Mouse (Mus musculus) heart, embryonic 12.5 days (tissue): ENCODE measurements around the gene Ralgapb. TPM values are rescaled to one million over a fixed set of nuclear protein-coding genes. Genes with fewer than 3 reads are reported as not detected.
A peak's percentile ranks its signal among the peaks of the same experiment; 100 is the strongest.

ENCODE experiments used
- ATAC-seq: fragments of 200-750 bp; cut with Nextera tagmentation; 2 replicates; pipeline ENCODE4 v1.8.0; 2017; ENCODE audit warnings: moderate TSS enrichment, moderate library complexity; ENCODE audit not compliant: insufficient number of reproducible peaks, low FRiP score
- H3K27ac ChIP-seq: fragments of 300-500 bp; sonication (generic); 2 replicates; pipeline ENCODE4 v1.5.1; 2016; ENCODE audit warnings: mild to moderate bottlenecking, moderate library complexity; ENCODE audit not compliant: poor library complexity, severe bottlenecking
- H3K27me3 ChIP-seq: fragments of 300-500 bp; sonication (generic); replicated peaks from 2 replicates; pipeline ENCODE4 v1.6.1; 2016; ENCODE audit warnings: mild to moderate bottlenecking, moderate library complexity
- H3K36me3 ChIP-seq: fragments of 300-500 bp; sonication (generic); 2 replicates; pipeline ENCODE4 v1.6.1; 2016; ENCODE audit warnings: mild to moderate bottlenecking, moderate library complexity
- H3K4me1 ChIP-seq: fragments of 300-500 bp; sonication (generic); replicated peaks from 2 replicates; pipeline ENCODE4 v1.6.1; 2016; ENCODE audit warnings: mild to moderate bottlenecking
- H3K4me2 ChIP-seq: fragments of 300-500 bp; sonication (generic); 2 replicates; pipeline ENCODE4 v1.6.1; 2016; ENCODE audit warnings: mild to moderate bottlenecking, moderate library complexity
- H3K4me3 ChIP-seq: fragments of 300-500 bp; sonication (generic); 2 replicates; pipeline ENCODE4 v1.5.1; 2016; ENCODE audit warnings: mild to moderate bottlenecking
- H3K9ac ChIP-seq: fragments of 300-500 bp; sonication (generic); 2 replicates; pipeline ENCODE4 v1.6.1; 2016; ENCODE audit warnings: mild to moderate bottlenecking, moderate library complexity
- H3K9me3 ChIP-seq: fragments of 300-500 bp; sonication (generic); replicated peaks from 2 replicates; pipeline ENCODE4 v1.6.1; 2016; ENCODE audit warnings: mild to moderate bottlenecking, moderate library complexity
- WGBS: fragments of 180-500 bp; shearing (Covaris S2); methylation state at CpG from one replicate; pipeline ENCODE4 v1.1.7; 2016; 5-methylcytosine and 5-hydroxymethylcytosine counted together
- polyA plus RNA-seq: library from polyadenylated mRNA; unstranded; fragments of >200 nt; fragmentation: Nextera tagmentation; extraction: Ambion mirVana; gene quantifications from 2 replicates; pipeline ENCODE4 v1.2.1, GENCODE M21; 2016

The Ralgapb gene
- polyA plus RNA-seq = 12.8 and 15.8 TPM in 2 replicates

- peaks cover 27% of the 10 kb centered on the region for H3K4me1 ChIP-seq
- peak within 1 kb of the TSS; percentile 96 for H3K9ac ChIP-seq
- peak; percentile 92 for ATAC-seq
- no peaks in the 10 kb centered on the region for H3K27me3 ChIP-seq
- peak within 1 kb of the TSS; percentile 83 for H3K27ac ChIP-seq
- WGBS = under 1% methylated on average over 45 of the region's 46 CpGs
- no peaks in the 10 kb centered on the region for H3K36me3 ChIP-seq
- peak within 1 kb of the TSS; percentile 99 for H3K4me3 ChIP-seq
- H3K9me3 ChIP-seq = no peaks in the 10 kb centered on the region
- peak within 1 kb of the TSS; percentile 97 for H3K4me2 ChIP-seq
These were observed at the start of gene Ralgapb for GRCm38 (mm10) chr2:158409595-158410021. Ralgapb (plus strand) TSS chr2:158409848.

GRCm38 (mm10) chr2:158360873-158361677 lies 48.6 kb upstream of the Ralgapb start:
- WGBS = under 1% methylated on average over 41 of the region's 41 CpGs
- 0 out of 2 replicates have a peak, but pooled peaks cover 4% of the 10 kb centered on the region for H3K27me3 ChIP-seq
- H3K27ac ChIP-seq = peak overlapping the region; percentile 64; the same call in 1 of the 2 replicates
- H3K4me1 ChIP-seq = peaks cover 27% of the 10 kb centered on the region
- peak; percentile 85 for ATAC-seq
- peak overlapping the region; percentile 94 for H3K9ac ChIP-seq
- H3K36me3 ChIP-seq = peaks cover 45% of the 10 kb centered on the region
- peak overlapping the region; percentile 86 for H3K4me3 ChIP-seq
- peak overlapping the region; percentile 91 for H3K4me2 ChIP-seq
- H3K9me3 ChIP-seq = no peaks in the 10 kb centered on the region

DNA sequence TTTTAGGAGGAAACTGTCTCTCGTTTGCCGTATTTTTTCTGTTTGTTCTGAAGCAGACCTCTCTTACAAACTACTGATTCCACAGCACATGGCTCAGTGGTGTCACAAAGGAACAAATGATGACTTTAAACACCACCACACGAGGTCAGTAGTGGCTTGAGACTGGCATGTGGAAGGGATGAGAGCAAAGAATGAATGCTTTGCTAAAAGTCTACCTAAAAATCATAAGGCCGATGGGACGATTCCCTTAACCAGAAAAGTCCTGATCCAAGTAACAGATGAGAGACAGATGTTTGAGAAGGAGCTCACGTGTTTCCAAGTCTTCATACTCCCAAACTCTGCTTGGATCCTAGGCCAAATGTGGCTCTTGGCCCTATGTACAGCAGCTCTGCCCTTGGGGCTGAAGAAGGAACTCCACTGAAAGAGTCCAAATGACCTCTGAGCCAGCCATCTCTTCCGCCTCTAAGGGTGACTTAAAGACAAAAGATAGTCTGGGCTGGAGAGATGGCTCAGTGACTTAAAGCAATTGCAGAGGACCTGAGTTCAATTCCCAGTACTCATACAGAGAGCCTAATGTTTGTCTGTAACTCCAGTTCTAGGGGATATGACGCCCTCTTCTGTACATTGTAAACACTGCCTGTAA lies 47.8 kb upstream of the Ralgapb start:
- peak; percentile 54; the same call in 1 of the 2 replicates for ATAC-seq
- H3K36me3 ChIP-seq = peaks cover 37% of the 10 kb centered on the region
- WGBS = 39% methylated on average over 8 of the region's 8 CpGs

GRCm38 (mm10) chr2:158364175-158364574 lies 45.5 kb upstream of the Ralgapb start:
- WGBS = 78% methylated on average over 4 of the region's 4 CpGs
- Histone ChIP-seq H3K4me2 (no peak overlapping the region), H3K4me1 (peaks cover 16% of the 10 kb centered on the region), H3K27ac (no peak overlapping the region), H3K9ac (no peak overlapping the region), H3K4me3 (no peak overlapping the region), H3K36me3 (peaks cover 14% of the 10 kb centered on the region), H3K9me3 (no peaks in the 10 kb centered on the region), H3K27me3 (0 out of 2 replicates have a peak, but pooled peaks cover 4% of the 10 kb centered on the region)
- ATAC-seq = no peak

More for the DNA sequence above, 47.8 kb upstream of the Ralgapb start:
- H3K4me3 ChIP-seq = peak overlapping the region; percentile 86; the same call in 1 of the 2 replicates
- no peak overlapping the region for H3K9ac ChIP-seq
- H3K27ac ChIP-seq = no peak overlapping the region
- H3K4me1 ChIP-seq = peaks cover 27% of the 10 kb centered on the region
- H3K27me3 ChIP-seq = 0 out of 2 replicates have a peak, but pooled peaks cover 4% of the 10 kb centered on the region
- H3K4me2 ChIP-seq = peak overlapping the region; percentile 91
- no peaks in the 10 kb centered on the region for H3K9me3 ChIP-seq

DNA sequence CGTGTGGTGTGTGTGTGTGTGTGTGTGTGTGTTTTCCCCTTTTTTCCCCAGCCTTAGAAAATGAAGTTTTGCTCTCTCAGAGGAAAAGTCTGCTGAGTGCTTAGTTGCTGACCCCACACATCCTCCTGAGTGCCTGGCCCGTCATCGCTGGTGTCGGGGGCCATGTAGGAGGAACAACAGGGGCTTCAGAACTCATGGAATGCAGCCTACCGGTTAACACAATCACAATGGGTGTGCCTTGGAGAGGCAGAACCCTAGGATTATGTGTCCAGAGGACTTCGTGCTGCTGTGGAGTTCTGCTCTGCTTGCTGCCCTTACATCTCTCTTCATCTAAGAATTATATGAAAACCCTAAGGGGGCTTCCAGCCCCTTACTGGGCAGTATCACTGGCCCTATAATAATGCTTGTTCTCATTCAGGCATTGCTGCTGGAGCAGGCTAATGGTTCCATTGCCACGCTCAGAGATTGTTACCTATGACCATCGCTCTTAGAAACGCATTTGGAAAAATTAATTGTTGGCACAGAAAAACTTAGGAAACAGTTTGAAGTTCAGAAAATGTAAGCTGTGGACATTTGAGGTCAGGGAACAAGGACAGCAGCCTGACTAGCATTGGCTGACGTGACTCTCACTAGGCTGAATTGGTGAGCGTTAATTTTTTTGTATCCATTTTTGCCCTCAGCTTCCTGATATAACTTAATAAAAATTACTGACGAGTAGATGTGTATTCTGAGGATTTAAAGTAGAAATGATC lies 44.4 kb upstream of the Ralgapb start:
- ATAC-seq = no peak
- 0 out of 2 replicates have a peak, but pooled peaks cover 4% of the 10 kb centered on the region for H3K27me3 ChIP-seq
- H3K9ac ChIP-seq = no peak overlapping the region
- no peak overlapping the region for H3K27ac ChIP-seq
- no peaks in the 10 kb centered on the region for H3K9me3 ChIP-seq
- peaks cover 5% of the 10 kb centered on the region for H3K4me1 ChIP-seq
- H3K4me3 ChIP-seq = no peak overlapping the region
- H3K36me3 ChIP-seq = peaks cover 3% of the 10 kb centered on the region
- 72% methylated on average over 12 of the region's 12 CpGs for WGBS
- no peak overlapping the region for H3K4me2 ChIP-seq

GRCm38 (mm10) chr2:158367654-158368053 lies 42.0 kb upstream of the Ralgapb start:
- no peak overlapping the region for H3K4me2 ChIP-seq
- H3K4me3 ChIP-seq = no peak overlapping the region
- no peak overlapping the region for H3K27ac ChIP-seq
- 60% methylated on average over 5 of the region's 5 CpGs for WGBS
- no peaks in the 10 kb centered on the region for H3K4me1 ChIP-seq
- H3K9me3 ChIP-seq = no peaks in the 10 kb centered on the region
- H3K27me3 ChIP-seq = 0 out of 2 replicates have a peak, but pooled peaks cover 6% of the 10 kb centered on the region
- H3K36me3 ChIP-seq = no peaks in the 10 kb centered on the region
- no peak overlapping the region for H3K9ac ChIP-seq
- no peak for ATAC-seq

DNA sequence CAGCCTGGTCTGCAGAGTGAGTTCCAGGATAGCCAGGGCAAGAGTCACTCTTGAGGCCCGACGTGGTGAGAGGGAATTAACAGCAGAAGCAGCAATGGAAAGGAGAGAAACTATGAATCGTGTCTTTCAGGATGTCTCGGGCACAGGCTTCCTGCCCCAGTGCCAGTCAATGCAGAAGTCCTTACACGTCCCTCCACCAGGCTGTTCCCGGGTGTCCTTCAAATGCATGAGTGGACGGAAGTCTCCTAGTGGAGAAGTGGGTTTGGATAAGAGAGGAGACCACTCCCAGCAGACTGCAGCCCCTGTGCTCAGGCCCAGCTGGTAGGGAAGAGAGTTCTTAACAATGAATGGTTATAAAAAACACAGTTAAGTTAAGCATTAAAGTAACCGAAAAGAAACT lies 41.3 kb upstream of the Ralgapb start:
- ATAC-seq = no peak
- Histone ChIP-seq H3K9ac (no peak overlapping the region), H3K9me3 (no peaks in the 10 kb centered on the region), H3K36me3 (no peaks in the 10 kb centered on the region), H3K4me3 (no peak overlapping the region), H3K27ac (no peak overlapping the region), H3K27me3 (peaks cover 5% of the 10 kb centered on the region), H3K4me1 (no peaks in the 10 kb centered on the region), H3K4me2 (no peak overlapping the region)
- WGBS = 80% methylated on average over 8 of the region's 8 CpGs

DNA sequence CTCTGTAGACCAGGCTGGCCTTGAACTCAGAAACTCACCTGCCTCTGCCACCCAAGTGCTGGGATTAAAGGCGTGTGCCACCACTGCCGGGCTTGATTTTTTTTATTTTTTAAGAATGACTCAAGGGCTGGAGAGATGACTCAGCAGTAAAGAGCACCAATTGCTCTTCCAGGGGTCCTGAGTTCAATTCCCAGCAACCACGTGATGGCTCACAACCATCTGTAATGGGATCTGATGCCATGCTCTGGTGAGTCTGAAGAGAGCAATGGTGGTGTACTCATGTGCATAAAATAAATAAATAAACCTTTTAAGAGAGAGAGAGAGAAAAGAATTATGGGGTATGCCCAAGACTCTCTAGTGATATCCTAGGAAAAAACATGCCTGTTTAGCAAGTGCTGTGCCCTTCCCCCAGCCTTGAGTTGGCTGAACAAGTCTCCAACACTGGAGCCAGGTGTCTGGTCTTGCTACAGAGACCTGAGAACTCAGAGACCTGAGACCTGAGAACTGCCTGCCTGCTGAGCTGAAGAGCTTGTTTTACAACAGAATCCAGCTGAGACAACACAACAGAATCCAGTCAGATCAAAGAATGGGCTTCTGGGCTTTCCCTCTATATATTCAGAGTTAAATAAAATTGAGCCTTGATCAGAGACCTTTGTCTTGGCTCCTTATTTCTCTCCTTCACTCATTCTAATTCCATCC lies 40.0 kb upstream of the Ralgapb start:
- ATAC-seq = no peak
- Histone ChIP-seq H3K36me3 (no peaks in the 10 kb centered on the region), H3K9ac (no peak overlapping the region), H3K27ac (no peak overlapping the region), H3K4me3 (no peak overlapping the region), H3K4me1 (no peaks in the 10 kb centered on the region), H3K4me2 (no peak overlapping the region), H3K27me3 (peaks cover 18% of the 10 kb centered on the region), H3K9me3 (no peaks in the 10 kb centered on the region)
- WGBS = 74% methylated on average over 3 of the region's 3 CpGs

- ATAC-seq = no peak
- no peak overlapping the region for H3K9ac ChIP-seq
- peaks cover under 1% of the 10 kb centered on the region for H3K4me1 ChIP-seq
- H3K36me3 ChIP-seq = no peaks in the 10 kb centered on the region
- peaks cover 22% of the 10 kb centered on the region for H3K27me3 ChIP-seq
- no peaks in the 10 kb centered on the region for H3K9me3 ChIP-seq
- H3K27ac ChIP-seq = no peak overlapping the region
- H3K4me3 ChIP-seq = no peak overlapping the region
- H3K4me2 ChIP-seq = no peak overlapping the region
- 16% methylated on average over 5 of the region's 5 CpGs for WGBS
These were observed 39.5 kb upstream of the Ralgapb start for GRCm38 (mm10) chr2:158370173-158370550.

DNA sequence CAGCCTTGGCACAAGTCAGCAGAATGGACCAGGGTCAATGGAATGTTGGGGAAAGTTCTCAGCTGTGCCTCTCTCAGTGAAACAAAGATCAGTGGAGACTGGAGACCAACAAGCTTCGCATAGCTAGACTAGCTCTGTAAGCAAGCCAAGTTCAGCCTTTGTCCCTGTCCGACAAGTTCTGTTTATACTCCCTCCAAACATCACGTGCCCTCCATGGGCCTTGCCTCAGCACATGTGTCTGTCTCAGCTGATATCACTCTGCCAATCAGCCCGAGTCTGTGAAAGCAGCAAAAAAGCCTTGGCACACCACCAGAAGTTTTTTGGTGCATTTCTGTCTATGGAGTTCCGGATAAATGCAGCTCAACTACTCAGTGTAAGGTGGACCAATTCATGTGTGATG lies 36.6 kb upstream of the Ralgapb start:
- H3K9ac ChIP-seq = no peak overlapping the region
- 52% methylated on average over 5 of the region's 5 CpGs for WGBS
- peaks cover 42% of the 10 kb centered on the region for H3K27me3 ChIP-seq

More for the DNA sequence above, 36.6 kb upstream of the Ralgapb start:
- Histone ChIP-seq H3K27ac (no peak overlapping the region), H3K4me2 (no peak overlapping the region), H3K4me3 (no peak overlapping the region), H3K9me3 (no peaks in the 10 kb centered on the region), H3K4me1 (peaks cover 4% of the 10 kb centered on the region), H3K36me3 (no peaks in the 10 kb centered on the region)
- no peak for ATAC-seq
